Mouse (Mus musculus): ENCODE measurements around the gene Eml6. TPM values are rescaled to one million over a fixed set of nuclear protein-coding genes. Genes with fewer than 3 reads are reported as not detected.

Gene Eml6
- polyA plus RNA-seq, 1 experiment from 2014 or later: 4.4 TPM

DNA sequence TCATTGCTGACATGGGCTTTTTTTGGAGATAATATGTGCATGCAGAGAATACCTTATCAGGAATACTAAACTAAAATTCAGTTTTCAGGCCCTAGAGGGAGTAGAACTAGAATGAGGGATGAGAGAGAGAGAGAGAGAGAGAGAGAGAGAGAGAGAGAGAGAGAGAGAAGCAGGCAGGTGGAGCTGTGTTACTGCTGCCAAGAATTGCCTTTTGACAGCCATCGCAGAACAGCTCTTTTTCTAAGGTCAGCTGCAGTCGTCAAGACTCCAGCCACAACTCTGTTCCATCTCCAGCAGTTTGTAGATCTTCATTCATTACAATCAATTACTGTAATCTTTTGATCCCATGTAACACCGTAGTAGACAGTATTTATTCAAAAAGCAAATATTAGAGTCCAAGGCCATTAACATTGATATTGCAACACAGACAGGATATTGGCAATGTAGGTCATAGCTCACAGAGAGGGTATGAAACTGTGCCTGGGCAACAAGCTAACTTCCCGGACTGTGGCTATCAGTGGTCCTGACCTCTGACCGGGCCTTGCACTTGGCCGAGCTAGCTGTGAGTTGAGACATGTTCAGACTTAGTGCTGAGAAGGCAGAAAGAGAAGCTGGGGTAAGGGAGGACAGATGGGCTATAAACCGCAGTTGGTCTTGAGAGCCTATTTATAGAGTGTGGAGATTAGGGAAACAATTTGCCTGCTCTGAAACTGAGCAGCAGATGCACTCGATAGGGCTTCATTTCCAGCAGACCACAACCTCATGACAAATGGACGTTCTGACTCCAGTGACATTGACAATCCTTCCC is 217.5 kb downstream of the Eml6 start:
- H3K27me3 ChIP-seq: no peaks in the 10 kb centered on the region
- H3K9me3 ChIP-seq: no peaks in the 10 kb centered on the region
- no peak overlapping the region for H3K27ac ChIP-seq
- H3K4me1 ChIP-seq (replicated peaks): no peaks in the 10 kb centered on the region
- no peak for ATAC-seq (ENCODE audit: low FRiP score)
- H3K4me3 ChIP-seq: no peak overlapping the region
- 75% methylated on average over 9 of the region's 9 CpGs for WGBS
- H3K9ac ChIP-seq: no peak overlapping the region
- H3K4me2 ChIP-seq: no peak overlapping the region
- no peaks in the 10 kb centered on the region for H3K36me3 ChIP-seq

- Histone ChIP-seq H3K4me2 (no peak overlapping the region), H3K27ac (no peak overlapping the region), H3K4me1 (replicated peaks) (no peaks in the 10 kb centered on the region), H3K9me3 (no peaks in the 10 kb centered on the region), H3K4me3 (no peak overlapping the region), H3K27me3 (no peaks in the 10 kb centered on the region), H3K36me3 (no peaks in the 10 kb centered on the region), H3K9ac (no peak overlapping the region)
- no peak for ATAC-seq (ENCODE audit: low FRiP score)
- 79% methylated on average over 5 of the region's 5 CpGs for WGBS
These were observed 218.5 kb downstream of the Eml6 start for GRCm38 (mm10) chr11:29807325-29807724.

DNA sequence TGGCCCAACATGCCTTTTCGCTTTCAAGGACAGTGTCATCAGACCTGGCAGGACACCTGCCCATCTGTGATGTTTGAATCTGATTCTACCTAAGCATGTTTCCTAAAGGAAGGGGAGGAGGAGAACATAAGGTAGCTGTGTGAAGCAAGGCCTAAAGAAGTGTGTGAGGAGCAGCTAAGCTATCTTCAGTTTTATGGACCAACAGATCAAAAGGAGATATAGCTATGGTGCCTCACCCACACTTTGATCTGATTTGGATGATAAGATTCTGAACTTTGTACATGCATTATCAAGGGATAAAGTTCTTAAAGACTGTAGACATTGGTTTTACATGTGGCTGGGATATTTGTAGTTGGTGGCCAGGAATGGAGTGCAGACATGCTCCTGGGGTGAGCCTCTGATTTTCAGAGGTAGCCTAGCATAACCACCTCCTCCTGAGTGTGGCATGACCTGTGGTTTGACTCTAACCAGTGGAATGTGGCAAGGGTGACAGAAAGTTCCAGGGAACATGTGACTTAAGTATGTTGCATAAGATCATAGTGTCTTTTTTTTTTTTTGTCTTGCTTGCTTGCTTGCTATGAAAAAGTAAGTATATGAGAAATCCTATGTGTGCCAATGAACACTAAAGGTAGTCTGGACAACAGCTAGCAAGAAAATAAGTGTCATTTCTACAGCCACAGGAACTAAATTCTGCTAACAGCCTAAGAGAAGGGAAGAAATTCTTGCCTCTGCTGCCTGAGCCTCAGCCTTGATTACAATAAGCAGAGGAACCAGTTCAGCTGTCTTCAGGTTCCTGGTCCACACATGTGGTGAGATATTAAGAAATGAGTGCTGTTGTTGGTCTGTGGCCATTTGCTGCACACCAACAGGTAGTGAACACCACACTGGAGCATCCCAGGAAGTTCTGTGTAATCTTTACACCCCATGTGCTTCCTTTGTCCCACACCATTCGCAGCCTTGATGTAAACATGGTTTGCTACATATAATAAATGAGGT is 224.1 kb downstream of the Eml6 start:
- H3K27ac ChIP-seq: no peak overlapping the region
- no peak overlapping the region for H3K4me2 ChIP-seq
- no peak for ATAC-seq (ENCODE audit: low FRiP score)
- H3K9ac ChIP-seq: no peak overlapping the region
- H3K9me3 ChIP-seq: no peaks in the 10 kb centered on the region
- no peak overlapping the region for H3K4me3 ChIP-seq
- H3K4me1 ChIP-seq (replicated peaks): no peaks in the 10 kb centered on the region
- H3K36me3 ChIP-seq: peaks cover 3% of the 10 kb centered on the region; the same call in 1 of the 2 replicates
- no peaks in the 10 kb centered on the region for H3K27me3 ChIP-seq
- WGBS: 95% methylated on average over 2 of the region's 2 CpGs

GRCm38 (mm10) chr11:29799839-29800238 is 226.0 kb downstream of the Eml6 start:
- H3K27ac ChIP-seq: no peak overlapping the region
- H3K36me3 ChIP-seq: peaks cover 3% of the 10 kb centered on the region; the same call in 1 of the 2 replicates
- H3K4me2 ChIP-seq: no peak overlapping the region
- no peak overlapping the region for H3K4me3 ChIP-seq
- ATAC-seq (ENCODE audit: low FRiP score): no peak
- H3K4me1 ChIP-seq (replicated peaks): no peaks in the 10 kb centered on the region
- H3K9me3 ChIP-seq: no peaks in the 10 kb centered on the region
- no peak overlapping the region for H3K9ac ChIP-seq
- WGBS: 70% methylated on average over 1 of the region's 1 CpGs
- no peaks in the 10 kb centered on the region for H3K27me3 ChIP-seq

- Histone ChIP-seq H3K4me3 (no peak overlapping the region), H3K4me2 (no peak overlapping the region), H3K36me3 (peaks cover 23% of the 10 kb centered on the region), H3K4me1 (replicated peaks) (no peaks in the 10 kb centered on the region), H3K9ac (no peak overlapping the region), H3K27me3 (no peaks in the 10 kb centered on the region), H3K27ac (no peak overlapping the region), H3K9me3 (no peaks in the 10 kb centered on the region)
- ATAC-seq (ENCODE audit: low FRiP score): no peak
- 93% methylated on average over 6 of the region's 6 CpGs for WGBS
These were observed 230.7 kb downstream of the Eml6 start for GRCm38 (mm10) chr11:29795106-29795505.

DNA sequence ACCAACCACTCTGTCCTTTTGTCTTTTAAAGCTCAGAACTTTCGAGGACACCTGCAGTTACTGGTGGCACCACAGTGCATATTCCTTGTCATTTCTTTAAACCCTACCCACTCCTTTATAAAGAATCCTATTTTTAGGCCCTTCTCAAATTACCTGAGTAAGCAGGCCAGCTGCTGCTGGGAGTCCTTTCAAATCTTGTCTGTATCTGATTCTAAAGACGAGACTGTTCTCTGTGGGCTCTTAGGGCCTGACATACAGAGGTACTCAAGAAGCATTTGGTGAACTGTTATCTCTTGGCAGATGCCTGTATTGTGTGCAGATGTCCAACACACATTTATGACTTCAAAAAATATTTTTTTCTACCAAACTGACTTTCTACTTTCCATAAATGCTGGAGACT is 231.4 kb downstream of the Eml6 start:
- Histone ChIP-seq H3K9ac (no peak overlapping the region), H3K36me3 (peaks cover 23% of the 10 kb centered on the region), H3K4me2 (no peak overlapping the region), H3K4me1 (replicated peaks) (peaks cover 1% of the 10 kb centered on the region; the same call in 1 of the 2 replicates), H3K27me3 (no peaks in the 10 kb centered on the region), H3K4me3 (no peak overlapping the region), H3K9me3 (no peaks in the 10 kb centered on the region), H3K27ac (no peak overlapping the region)
- ATAC-seq (ENCODE audit: low FRiP score): no peak
- 50% methylated on average over 2 of the region's 2 CpGs for WGBS

GRCm38 (mm10) chr11:29790796-29791195 is 235.0 kb downstream of the Eml6 start:
- Histone ChIP-seq H3K9ac (no peak overlapping the region), H3K27ac (no peak overlapping the region), H3K4me1 (replicated peaks) (peaks cover 13% of the 10 kb centered on the region), H3K4me3 (no peak overlapping the region), H3K4me2 (no peak overlapping the region), H3K9me3 (no peaks in the 10 kb centered on the region), H3K27me3 (no peaks in the 10 kb centered on the region), H3K36me3 (peaks cover 23% of the 10 kb centered on the region)
- no peak for ATAC-seq (ENCODE audit: low FRiP score)
- WGBS: 96% methylated on average over 2 of the region's 2 CpGs

DNA sequence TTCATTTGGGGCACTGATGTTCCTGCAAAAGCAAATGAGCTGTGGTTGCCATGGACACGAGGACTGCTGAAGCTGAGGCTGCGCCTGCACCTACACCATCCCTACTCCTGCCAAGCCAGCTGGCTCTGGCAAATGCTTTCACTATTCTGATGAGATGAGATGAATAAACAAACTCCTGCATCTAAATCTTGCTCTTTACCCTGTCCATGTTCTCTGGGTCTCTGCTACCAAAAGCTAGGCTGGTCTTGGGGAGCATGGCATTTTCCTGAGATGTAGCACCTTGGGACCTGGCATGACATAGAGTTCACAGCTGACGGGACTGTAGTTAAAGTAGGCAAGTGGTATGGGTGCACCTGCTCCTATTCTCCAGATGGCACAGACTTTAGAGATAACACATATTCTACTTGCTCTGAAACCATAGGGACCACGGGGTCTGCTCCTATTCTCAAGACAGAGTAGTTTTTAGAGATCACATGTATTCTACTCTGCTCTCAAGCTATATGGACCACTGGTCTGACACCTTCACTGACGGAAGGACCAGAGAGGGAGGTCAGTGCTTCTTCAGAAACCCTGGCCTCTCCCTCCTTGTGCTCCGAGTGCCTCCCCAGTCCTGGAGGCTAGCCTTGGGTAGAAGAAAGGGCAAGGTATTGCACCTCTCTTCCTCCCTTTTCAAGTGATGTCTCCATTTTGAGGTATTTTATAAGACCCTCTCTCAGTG is 236.8 kb downstream of the Eml6 start:
- Histone ChIP-seq H3K4me3 (no peak overlapping the region), H3K9me3 (no peaks in the 10 kb centered on the region), H3K36me3 (peaks cover 18% of the 10 kb centered on the region), H3K27ac (no peak overlapping the region; the same call in 1 of the 2 replicates), H3K9ac (no peak overlapping the region), H3K4me2 (no peak overlapping the region), H3K4me1 (replicated peaks) (peaks cover 13% of the 10 kb centered on the region), H3K27me3 (no peaks in the 10 kb centered on the region)
- 67% methylated on average over 6 of the region's 6 CpGs for WGBS
- peak; percentile 92 for ATAC-seq (ENCODE audit: low FRiP score)

GRCm38 (mm10) chr11:29788499-29788898 is 237.3 kb downstream of the Eml6 start:
- ATAC-seq (ENCODE audit: low FRiP score): peak; percentile 71

DNA sequence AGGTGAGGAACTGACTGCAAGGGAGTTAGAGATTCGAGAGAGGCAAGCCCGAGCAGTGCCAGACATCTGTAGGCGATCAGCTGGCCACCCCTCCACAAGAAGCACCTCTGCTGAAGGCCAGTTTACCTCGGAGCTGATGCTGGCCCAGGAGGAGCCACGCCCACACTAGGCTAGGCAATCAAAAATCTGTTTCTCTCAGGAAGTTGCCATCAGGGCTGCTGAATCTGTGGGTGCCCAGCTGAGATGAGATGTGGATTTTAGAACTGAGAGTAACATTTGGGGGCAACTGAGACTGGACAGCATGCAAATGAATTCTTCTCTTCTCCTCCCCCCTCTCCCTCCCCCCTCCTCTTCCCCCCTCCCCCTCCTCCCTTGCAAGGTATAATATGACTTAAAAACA is 238.4 kb downstream of the Eml6 start:
- no peak overlapping the region for H3K4me3 ChIP-seq
- peaks cover 18% of the 10 kb centered on the region; the same call in 1 of the 2 replicates for H3K36me3 ChIP-seq
- WGBS: 34% methylated on average over 5 of the region's 5 CpGs
- H3K27ac ChIP-seq: no peak overlapping the region
- H3K27me3 ChIP-seq: no peaks in the 10 kb centered on the region
- H3K4me2 ChIP-seq: no peak overlapping the region
- no peak for ATAC-seq (ENCODE audit: low FRiP score)
- H3K9ac ChIP-seq: no peak overlapping the region
- peaks cover 13% of the 10 kb centered on the region for H3K4me1 ChIP-seq (replicated peaks)
- H3K9me3 ChIP-seq: no peaks in the 10 kb centered on the region

More at GRCm38 (mm10) chr11:29788499-29788898, 237.3 kb downstream of the Eml6 start:
- H3K4me1 ChIP-seq (replicated peaks): peaks cover 13% of the 10 kb centered on the region
- H3K27ac ChIP-seq: no peak overlapping the region; the same call in 1 of the 2 replicates
- H3K4me2 ChIP-seq: no peak overlapping the region
- no peaks in the 10 kb centered on the region for H3K27me3 ChIP-seq
- no peaks in the 10 kb centered on the region for H3K9me3 ChIP-seq
- peaks cover 13% of the 10 kb centered on the region; the same call in 1 of the 2 replicates for H3K36me3 ChIP-seq
- H3K9ac ChIP-seq: no peak overlapping the region
- WGBS: 41% methylated on average over 1 of the region's 1 CpGs
- H3K4me3 ChIP-seq: no peak overlapping the region

DNA sequence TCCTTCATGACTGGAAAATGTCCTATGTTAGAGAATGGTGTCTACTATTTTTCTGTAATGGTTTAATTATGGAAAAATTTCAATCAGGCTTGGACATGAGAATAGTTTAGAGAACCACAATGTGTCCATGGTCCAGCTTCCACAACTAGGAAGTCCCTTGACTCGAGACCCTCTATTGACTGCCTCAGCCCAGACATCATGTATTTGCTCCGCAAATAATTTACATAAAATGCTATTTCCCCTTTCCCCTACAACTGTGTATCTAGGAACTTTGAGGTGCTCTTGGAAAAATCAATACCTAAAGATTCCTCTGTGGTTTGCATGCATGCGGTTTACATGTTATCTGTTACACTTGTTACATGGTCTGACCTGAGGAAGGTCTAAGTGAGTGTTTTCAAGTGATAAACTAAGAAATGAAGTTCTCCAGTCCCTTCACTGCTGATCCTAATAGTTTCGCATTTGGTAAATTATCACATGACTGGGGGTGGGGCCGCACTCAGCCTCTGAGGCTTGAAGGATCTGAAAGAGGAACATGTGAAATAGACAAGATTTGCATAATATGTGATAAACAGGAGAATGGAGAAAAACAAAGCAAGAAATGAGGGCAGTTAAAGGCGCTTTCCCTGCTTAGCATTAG is 239.1 kb downstream of the Eml6 start:
- 89% methylated on average over 6 of the region's 6 CpGs for WGBS
- Histone ChIP-seq H3K9ac (no peak overlapping the region), H3K4me1 (replicated peaks) (peaks cover 13% of the 10 kb centered on the region), H3K27me3 (no peaks in the 10 kb centered on the region), H3K4me2 (no peak overlapping the region), H3K36me3 (peaks cover 17% of the 10 kb centered on the region; the same call in 1 of the 2 replicates), H3K4me3 (no peak overlapping the region), H3K9me3 (no peaks in the 10 kb centered on the region), H3K27ac (no peak overlapping the region)
- ATAC-seq (ENCODE audit: low FRiP score): no peak
